Mouse (Mus musculus) layer of hippocampus, postnatal 10 days (tissue): ENCODE data around the gene Nlrx1. TPM values are rescaled to one million over a fixed set of nuclear protein-coding genes. Genes with fewer than 3 reads are reported as not detected.
A peak's percentile ranks its signal among the peaks of the same experiment; 100 is the strongest.

ENCODE experiments used
- DNase-seq, 2 experiments: peaks; one replicate each; pipeline ENCODE4 v3.0.0; 2021; ENCODE audit warnings: low spot score in 2 of 2
- total RNA-seq, 2 experiments: library from RNA; stranded (reverse); gene quantifications; 2 replicates each; pipeline ENCODE4 v1.2.3; 2021

Gene Nlrx1
- total RNA-seq, 2 experiments from 2014 or later, result 11.5 to 11.6 TPM

GRCm38 (mm10) chr9:44238501-44239190 is 29.8 kb downstream of the Nlrx1 start:
- DNase-seq, result no peak

- DNase-seq, result no peak
Measured at GRCm38 (mm10) chr9:44237128-44237527, 31.3 kb downstream of the Nlrx1 start.

- no peak for DNase-seq
Measured at GRCm38 (mm10) chr9:44236601-44237000, 31.8 kb downstream of the Nlrx1 start.

- DNase-seq, result peak in 1 of 2 experiments; percentile 40
Measured at GRCm38 (mm10) chr9:44234479-44235427, 33.6 kb downstream of the Nlrx1 start.

GRCm38 (mm10) chr9:44233802-44234478 is 34.5 kb downstream of the Nlrx1 start, which contains the start of gene Cbl:
Gene Cbl (minus strand): TSS chr9:44234049.
- peak; percentile 100 for DNase-seq

- DNase-seq, result no peak
Measured at GRCm38 (mm10) chr9:44233021-44233801, 35.2 kb downstream of the Nlrx1 start.

GRCm38 (mm10) chr9:44231609-44232008 is 36.8 kb downstream of the Nlrx1 start:
- no peak for DNase-seq

GRCm38 (mm10) chr9:44225993-44226392 is 42.4 kb downstream of the Nlrx1 start:
- no peak for DNase-seq

GRCm38 (mm10) chr9:44213538-44213937 is 54.9 kb downstream of the Nlrx1 start:
- DNase-seq, result no peak

GRCm38 (mm10) chr9:44212406-44212805 is 56.0 kb downstream of the Nlrx1 start:
- DNase-seq, result no peak

- DNase-seq, result no peak
Measured at GRCm38 (mm10) chr9:44209416-44209815, 59.0 kb downstream of the Nlrx1 start.

- no peak for DNase-seq
Measured at GRCm38 (mm10) chr9:44207840-44208239, 60.6 kb downstream of the Nlrx1 start.

Other genes starting within 250 kb of the Nlrx1 start
- gene Thy1, start 225.2 kb downstream of the Nlrx1 start, total RNA-seq, result 100 to 1,000 TPM; 644 to 646 TPM
- gene Usp2, start 201.6 kb downstream of the Nlrx1 start, total RNA-seq, result 10 to 100 TPM; 41.7 to 47.2 TPM
- 1 to 10 TPM in 1 of 2 experiments, not detected in 1; 2.4 TPM for gene Mfrp, start 166.9 kb downstream of the Nlrx1 start, total RNA-seq
- gene C1qtnf5, start 161.4 kb downstream of the Nlrx1 start, total RNA-seq, result 10 to 100 TPM; 16.0 to 17.6 TPM
- gene Gm49380, start 155.1 kb downstream of the Nlrx1 start, total RNA-seq, result under 1 TPM in 1 of 2 experiments, not detected in 1; 0.43 TPM
- 10 to 100 TPM; 30.5 to 30.6 TPM for gene Rnf26, start 155.1 kb downstream of the Nlrx1 start, total RNA-seq
- 10 to 100 TPM; 18.8 to 21.8 TPM for gene Mcam, start 134.1 kb downstream of the Nlrx1 start, total RNA-seq
- 10 to 100 TPM; 55.1 to 58.4 TPM for gene Cbl, start 34.5 kb downstream of the Nlrx1 start, total RNA-seq
- gene Ccdc153, start 27.9 kb downstream of the Nlrx1 start, total RNA-seq, result 1 to 10 TPM; 7.2 to 9.2 TPM
- 1 to 10 TPM in 1 of 2 experiments, under 1 TPM in 1; 0.98 to 1.0 TPM for gene Pdzd3, start 17.1 kb downstream of the Nlrx1 start, total RNA-seq
- 10 to 100 TPM; 73.5 to 76.2 TPM for gene Abcg4, start 20.0 kb upstream of the Nlrx1 start, total RNA-seq
- 10 to 100 TPM; 25.9 to 26.5 TPM for gene Hinfp, start 37.1 kb upstream of the Nlrx1 start, total RNA-seq
- gene C2cd2l, start 51.7 kb upstream of the Nlrx1 start, total RNA-seq, result 100 to 1,000 TPM; 108 to 115 TPM
- 10 to 100 TPM; 16.5 to 18.5 TPM for gene Dpagt1, start 57.4 kb upstream of the Nlrx1 start, total RNA-seq
- gene H2afx, start 66.1 kb upstream of the Nlrx1 start, total RNA-seq, result 10 to 100 TPM; 69.9 to 74.3 TPM
- 10 to 100 TPM; 18.9 to 32.5 TPM for gene Hmbs, start 75.6 kb upstream of the Nlrx1 start, total RNA-seq
- 10 to 100 TPM; 39.6 to 44.2 TPM for gene Vps11, start 93.1 kb upstream of the Nlrx1 start, total RNA-seq
- 10 to 100 TPM; 87.6 to 89.7 TPM for gene Hyou1, start 110.9 kb upstream of the Nlrx1 start, total RNA-seq
- 10 to 100 TPM; 36.4 to 39.0 TPM for gene Slc37a4, start 128.3 kb upstream of the Nlrx1 start, total RNA-seq
- 100 to 1,000 TPM; 701 to 748 TPM for gene Rps25, start 138.5 kb upstream of the Nlrx1 start, total RNA-seq
- 100 to 1,000 TPM in 1 of 2 experiments, 10 to 100 TPM in 1; 84.2 to 109 TPM for gene Trappc4, start 139.0 kb upstream of the Nlrx1 start, total RNA-seq
- gene Ccdc84, start 150.0 kb upstream of the Nlrx1 start, total RNA-seq, result 10 to 100 TPM; 20.7 to 22.4 TPM
- not detected for gene Foxr1, start 172.5 kb upstream of the Nlrx1 start, total RNA-seq
- not detected for gene Upk2, start 186.4 kb upstream of the Nlrx1 start, total RNA-seq
- gene Bcl9l, start 214.2 kb upstream of the Nlrx1 start, total RNA-seq, result 10 to 100 TPM; 91.2 to 97.7 TPM